Mouse (Mus musculus) lung, embryonic 14.5 days (tissue): ENCODE measurements around the gene Kiss1r. TPM values are rescaled to one million over a fixed set of nuclear protein-coding genes. Genes with fewer than 3 reads are reported as not detected.

Experiments used
- ATAC-seq: fragments of 200-750 bp; cut with Nextera tagmentation; 2 replicates; pipeline ENCODE4 v1.8.0; 2017; ENCODE audit warnings: mild to moderate bottlenecking, moderate TSS enrichment, moderate library complexity; ENCODE audit not compliant: insufficient read depth
- DNase-seq: peaks from one replicate; pipeline ENCODE4 v3.0.0-alpha.2; 2015
- H3K27ac ChIP-seq: fragments of 300-500 bp; sonication (generic); 2 replicates; pipeline ENCODE4 v1.5.1; 2014; ENCODE audit warnings: low read depth, mild to moderate bottlenecking, moderate library complexity
- H3K27me3 ChIP-seq: fragments of 300-500 bp; sonication (generic); 2 replicates; pipeline ENCODE4 v1.6.1; 2014; ENCODE audit warnings: low read length, control low read depth; ENCODE audit not compliant: insufficient read depth
- H3K36me3 ChIP-seq: fragments of 300-500 bp; sonication (generic); 2 replicates; pipeline ENCODE4 v1.6.1; 2014; ENCODE audit warnings: control low read depth; ENCODE audit not compliant: insufficient read depth
- H3K4me1 ChIP-seq: fragments of 300-500 bp; sonication (generic); 2 replicates; pipeline ENCODE4 v1.6.1; 2014; ENCODE audit warnings: antibody characterized with exemption, control low read depth; ENCODE audit not compliant: insufficient read depth
- H3K4me2 ChIP-seq: fragments of 300-500 bp; sonication (generic); 2 replicates; pipeline ENCODE4 v1.6.1; 2014; ENCODE audit warnings: mild to moderate bottlenecking
- H3K4me3 ChIP-seq: fragments of 300-500 bp; sonication (generic); 2 replicates; pipeline ENCODE4 v1.5.1; 2014; ENCODE audit warnings: low read depth, low read length
- H3K9ac ChIP-seq: fragments of 300-500 bp; sonication (generic); 2 replicates; pipeline ENCODE4 v1.6.1; 2014
- H3K9me3 ChIP-seq: fragments of 300-500 bp; sonication (generic); 2 replicates; pipeline ENCODE4 v1.6.1; 2016; ENCODE audit warnings: low read depth, low read length, control low read depth
- CTCF ChIP-seq: IDR thresholded peaks from 2 replicates; pipeline ENCODE4 v1.5.1; 2016; ENCODE audit warnings: antibody characterized with exemption, low read depth
- WGBS: fragments of 180-500 bp; shearing (Covaris S2); extraction: QIAGEN DNeasy Blood & Tissue Kit; methylation state at CpG from one replicate; pipeline ENCODE4 v1.1.7; 2014; 5-methylcytosine and 5-hydroxymethylcytosine counted together
- polyA plus RNA-seq: library from polyadenylated mRNA; unstranded; fragments of >200 nt; fragmentation: Nextera tagmentation; extraction: Ambion mirVana; gene quantifications from 2 replicates; pipeline ENCODE4 v1.2.1, GENCODE M21; 2014

Gene Kiss1r
- polyA plus RNA-seq, 1 experiment from 2014 or later, result 1.2 TPM

GRCm38 (mm10) chr10:79910556-79910955 is 6.2 kb upstream of the Kiss1r start, which contains the start of gene Gm26602:
Gene Gm26602 (plus strand): TSS chr10:79910856.
- H3K27ac ChIP-seq, result peak within 1 kb of the TSS; percentile 98; the same call in 1 of the 2 replicates
- no peaks in the 10 kb centered on the region for H3K4me1 ChIP-seq
- TF ChIP-seq CTCF, result no peak
- ATAC-seq (no peak), DNase-seq (no peak)
- no peak within 1 kb of the TSS for H3K4me3 ChIP-seq
- H3K9ac ChIP-seq, result 0 out of 2 replicates have a peak within 1 kb of the TSS, but pooled peaks have one; percentile 6
- H3K4me2 ChIP-seq, result no peak within 1 kb of the TSS
- H3K36me3 ChIP-seq, result peaks cover 40% of the 10 kb centered on the region
- H3K27me3 ChIP-seq, result no peaks in the 10 kb centered on the region
- 94% methylated on average over 4 of the region's 4 CpGs for WGBS
- no peaks in the 10 kb centered on the region for H3K9me3 ChIP-seq

GRCm38 (mm10) chr10:79912412-79912811 is 4.4 kb upstream of the Kiss1r start:
- no peak overlapping the region for H3K4me3 ChIP-seq
- 0 out of 2 replicates have a peak, but pooled peaks cover 5% of the 10 kb centered on the region for H3K4me1 ChIP-seq
- no peak overlapping the region for H3K9ac ChIP-seq
- H3K27ac ChIP-seq, result no peak overlapping the region
- H3K27me3 ChIP-seq, result peaks cover 1% of the 10 kb centered on the region; the same call in 1 of the 2 replicates
- 64% methylated on average over 20 of the region's 20 CpGs for WGBS
- no peak overlapping the region for H3K4me2 ChIP-seq
- H3K9me3 ChIP-seq, result no peaks in the 10 kb centered on the region
- no peak for DNase-seq
- TF ChIP-seq CTCF, result no peak
- ATAC-seq, result no peak
- H3K36me3 ChIP-seq, result peaks cover 23% of the 10 kb centered on the region

- H3K36me3 ChIP-seq, result peaks cover 22% of the 10 kb centered on the region
- H3K27me3 ChIP-seq, result peaks cover 20% of the 10 kb centered on the region
- H3K27ac ChIP-seq, result peak overlapping the region; percentile 36; the same call in 1 of the 2 replicates
- DNase-seq (no peak), ATAC-seq (no peak)
- H3K4me3 ChIP-seq, result no peak overlapping the region
- 62% methylated on average over 11 of the region's 11 CpGs for WGBS
- peak overlapping the region; percentile 22; the same call in 1 of the 2 replicates for H3K9ac ChIP-seq
- no peaks in the 10 kb centered on the region for H3K9me3 ChIP-seq
- peak overlapping the region; percentile 18; the same call in 1 of the 2 replicates for H3K4me2 ChIP-seq
- H3K4me1 ChIP-seq, result 0 out of 2 replicates have a peak, but pooled peaks cover 5% of the 10 kb centered on the region
- TF ChIP-seq CTCF, result no peak
Observed at GRCm38 (mm10) chr10:79914131-79914947, 2.4 kb upstream of the Kiss1r start.

- Histone ChIP-seq H3K27ac (no peak overlapping the region), H3K4me3 (peak overlapping the region; percentile 84; the same call in 1 of the 2 replicates), H3K27me3 (peaks cover 28% of the 10 kb centered on the region), H3K4me1 (0 out of 2 replicates have a peak, but pooled peaks cover 5% of the 10 kb centered on the region), H3K36me3 (peaks cover 19% of the 10 kb centered on the region), H3K9ac (0 out of 2 replicates have a peak overlapping the region, but pooled peaks have one; percentile 22), H3K4me2 (peak overlapping the region; percentile 97), H3K9me3 (no peaks in the 10 kb centered on the region)
- DNase-seq, result no peak
- no peak for ATAC-seq
- WGBS, result 59% methylated on average over 7 of the region's 7 CpGs
- no peak for TF ChIP-seq CTCF
Observed at GRCm38 (mm10) chr10:79914948-79915596, 1.7 kb upstream of the Kiss1r start.

- no peak for DNase-seq
- Histone ChIP-seq H3K4me3 (peak overlapping the region; percentile 84), H3K4me2 (peak overlapping the region; percentile 97), H3K9ac (peak overlapping the region; percentile 93), H3K9me3 (no peaks in the 10 kb centered on the region), H3K27ac (peak overlapping the region; percentile 83; the same call in 1 of the 2 replicates), H3K27me3 (peaks cover 38% of the 10 kb centered on the region), H3K4me1 (peaks cover 5% of the 10 kb centered on the region; the same call in 1 of the 2 replicates), H3K36me3 (peaks cover 16% of the 10 kb centered on the region)
- no peak for ATAC-seq
- 6% methylated on average over 8 of the region's 8 CpGs for WGBS
- no peak for TF ChIP-seq CTCF
Observed at GRCm38 (mm10) chr10:79916081-79916480, 690 bp upstream of the Kiss1r start.

- peak overlapping the region; percentile 84 for H3K4me3 ChIP-seq
- peak overlapping the region; percentile 97 for H3K4me2 ChIP-seq
- H3K27ac ChIP-seq, result no peak overlapping the region
- peaks cover 5% of the 10 kb centered on the region; the same call in 1 of the 2 replicates for H3K4me1 ChIP-seq
- no peak for DNase-seq
- H3K9me3 ChIP-seq, result no peaks in the 10 kb centered on the region
- 0 out of 2 replicates have a peak, but pooled peaks cover under 1% of the 10 kb centered on the region for H3K36me3 ChIP-seq
- WGBS, result 66% methylated on average over 5 of the region's 5 CpGs
- no peak for ATAC-seq
- TF ChIP-seq CTCF, result no peak
- peaks cover 53% of the 10 kb centered on the region for H3K27me3 ChIP-seq
- H3K9ac ChIP-seq, result peak overlapping the region; percentile 93; the same call in 1 of the 2 replicates
Observed at GRCm38 (mm10) chr10:79917532-79918100, 845 bp downstream of the Kiss1r start.
